Mouse (Mus musculus) gastrocnemius, adult 8-10 months (tissue): ENCODE measurements around the gene Polr3f. TPM values are rescaled to one million over a fixed set of nuclear protein-coding genes. Genes with fewer than 3 reads are reported as not detected.

Experiments used
- DNase-seq, 2 experiments: peaks; one replicate each; pipeline ENCODE4 v3.0.0; 2022; ENCODE audit warnings: low spot score in 2 of 2
- total RNA-seq, 4 experiments: library from RNA; stranded (reverse); gene quantifications; 2 replicates each; pipeline ENCODE4 v1.2.4; 2022

The Polr3f gene
- total RNA-seq: 10 to 100 TPM in 2 of 4 experiments, 1 to 10 TPM in 2; 7.4 to 10.5 (median 9.1) TPM

GRCm38 (mm10) chr2:144526981-144527820 lies at the start of gene Polr3f, which contains the start of gene Dzank1:
Polr3f (plus strand) TSS chr2:144527718.
Dzank1 (minus strand) TSS chr2:144527414.
- DNase-seq: peak; percentile 96

- no peak for DNase-seq
Observed at GRCm38 (mm10) chr2:144479421-144479820, 48.1 kb upstream of the Polr3f start.

- DNase-seq: no peak
Observed at GRCm38 (mm10) chr2:144484084-144484483, 43.4 kb upstream of the Polr3f start.

- DNase-seq: no peak
Observed at GRCm38 (mm10) chr2:144485439-144485838, 42.1 kb upstream of the Polr3f start.

- DNase-seq: no peak
Observed at GRCm38 (mm10) chr2:144487476-144487875, 40.0 kb upstream of the Polr3f start.

GRCm38 (mm10) chr2:144489342-144489741 lies 38.2 kb upstream of the Polr3f start:
- DNase-seq: no peak

- no peak for DNase-seq
Observed at GRCm38 (mm10) chr2:144502134-144502533, 25.4 kb upstream of the Polr3f start.

GRCm38 (mm10) chr2:144514619-144515018 lies 12.9 kb upstream of the Polr3f start:
- DNase-seq: no peak

- DNase-seq: no peak
Observed at GRCm38 (mm10) chr2:144519772-144520171, 7.7 kb upstream of the Polr3f start.

GRCm38 (mm10) chr2:144525856-144526255 lies 1.7 kb upstream of the Polr3f start:
- no peak for DNase-seq

GRCm38 (mm10) chr2:144527821-144528174 lies 280 bp downstream of the Polr3f start:
- DNase-seq: no peak

- DNase-seq: no peak
Observed at GRCm38 (mm10) chr2:144537123-144537522, 9.6 kb downstream of the Polr3f start.

GRCm38 (mm10) chr2:144541246-144541645 lies 13.7 kb downstream of the Polr3f start:
- no peak for DNase-seq

GRCm38 (mm10) chr2:144543670-144544069 lies 16.2 kb downstream of the Polr3f start:
- DNase-seq: no peak

GRCm38 (mm10) chr2:144544630-144545029 lies 17.1 kb downstream of the Polr3f start:
- no peak for DNase-seq

GRCm38 (mm10) chr2:144545061-144545460 lies 17.5 kb downstream of the Polr3f start:
- no peak for DNase-seq

- no peak for DNase-seq
Observed at GRCm38 (mm10) chr2:144545481-144545880, 18.0 kb downstream of the Polr3f start.

GRCm38 (mm10) chr2:144547559-144547958 lies 20.0 kb downstream of the Polr3f start:
- no peak for DNase-seq

GRCm38 (mm10) chr2:144550529-144550928 lies 23.0 kb downstream of the Polr3f start, which contains the start of gene Rbbp9:
Rbbp9 (minus strand) TSS chr2:144550869.
- DNase-seq: peak in 1 of 2 experiments; percentile 24

GRCm38 (mm10) chr2:144553905-144554304 lies 26.4 kb downstream of the Polr3f start:
- no peak for DNase-seq

- DNase-seq: no peak
Observed at GRCm38 (mm10) chr2:144555286-144555819, 27.8 kb downstream of the Polr3f start.

GRCm38 (mm10) chr2:144555820-144556552 lies 28.5 kb downstream of the Polr3f start, which contains the start of gene Sec23b:
Sec23b (plus strand) TSS chr2:144556229.
- peak; percentile 92 for DNase-seq
